Mouse (Mus musculus) liver, embryonic 14.5 days (tissue): ENCODE measurements at regions not wholly inside any gene's neighbourhood (a gene's known extent, or its start where the extent isn't known, plus 50 kb on each side); places are given as distances from the start of the nearest gene placed in this dataset.

Experiments
- CTCF ChIP-seq: IDR thresholded peaks from 2 replicates; pipeline ENCODE4 v1.5.1; 2016; ENCODE audit warnings: antibody characterized with exemption, low read depth, control low read depth
- EP300 ChIP-seq: IDR thresholded peaks from 2 replicates; pipeline ENCODE4 v1.6.1; 2016; ENCODE audit warnings: antibody characterized with exemption, low read depth

DNA sequence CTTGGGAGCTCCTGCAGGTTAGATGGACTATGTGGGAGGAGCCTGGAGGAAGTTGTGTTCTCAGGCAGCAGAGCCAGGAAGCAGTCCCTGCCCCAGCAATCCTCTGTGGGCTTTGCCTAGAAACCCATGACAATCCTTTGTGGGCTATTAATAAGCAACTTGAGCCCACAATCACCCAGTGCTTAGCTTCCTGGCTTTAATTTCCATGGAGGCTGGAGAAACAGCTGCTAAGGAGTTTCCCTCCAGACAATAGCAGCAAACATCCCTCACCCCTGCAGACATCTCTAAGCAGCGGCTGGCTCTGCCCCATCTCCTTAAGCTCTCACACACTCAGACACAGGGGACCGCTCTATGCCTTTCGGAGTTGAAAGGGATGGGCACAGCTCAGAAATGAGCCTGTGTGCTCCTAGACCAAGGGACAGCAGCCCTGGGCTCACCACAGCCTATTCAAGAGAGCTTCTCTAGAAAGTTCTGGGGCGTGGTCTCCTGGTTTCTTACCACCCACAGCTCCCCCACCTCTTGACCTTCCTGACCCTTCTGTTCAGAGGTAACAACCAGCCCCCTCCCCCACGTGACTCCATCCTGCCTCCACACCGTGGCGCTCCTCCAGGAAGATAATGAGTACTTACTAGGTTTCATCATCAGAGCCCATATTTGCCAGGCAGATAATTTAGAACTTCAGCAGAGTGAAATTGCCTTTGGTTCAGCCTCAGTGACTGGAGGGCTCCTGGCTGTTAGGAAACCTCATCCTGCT is 112.6 kb upstream of the Tle3 start:
- TF ChIP-seq CTCF = no peak
- no peak for TF ChIP-seq EP300
